Mouse (Mus musculus): ENCODE measurements at regions not wholly inside any gene's neighbourhood (a gene's known extent, or its start where the extent isn't known, plus 50 kb on each side); places are given as distances from the start of the nearest gene placed in this dataset.

DNA sequence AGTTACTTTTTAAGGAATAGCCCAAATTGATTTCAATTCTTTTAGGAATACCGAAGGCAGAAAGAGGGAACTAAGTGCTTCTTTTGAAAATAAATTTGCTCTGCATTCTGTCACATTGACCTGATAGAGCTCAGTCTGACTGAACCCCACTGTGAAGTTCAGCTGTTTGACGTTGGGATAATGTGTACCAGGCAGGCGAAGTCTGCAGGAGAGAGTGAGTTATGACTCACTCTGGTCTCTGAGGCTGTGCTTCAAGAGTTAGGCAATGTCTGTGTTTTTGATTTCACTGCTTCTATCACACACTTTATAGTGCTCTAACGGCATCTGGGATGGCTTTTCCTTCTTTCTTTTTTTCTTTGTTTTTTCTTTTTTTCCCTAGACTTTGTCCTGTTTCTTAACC lies 283.5 kb downstream of the Naf1 start:
- no peak for DNase-seq (ENCODE audit: low read depth, low spot score)

DNA sequence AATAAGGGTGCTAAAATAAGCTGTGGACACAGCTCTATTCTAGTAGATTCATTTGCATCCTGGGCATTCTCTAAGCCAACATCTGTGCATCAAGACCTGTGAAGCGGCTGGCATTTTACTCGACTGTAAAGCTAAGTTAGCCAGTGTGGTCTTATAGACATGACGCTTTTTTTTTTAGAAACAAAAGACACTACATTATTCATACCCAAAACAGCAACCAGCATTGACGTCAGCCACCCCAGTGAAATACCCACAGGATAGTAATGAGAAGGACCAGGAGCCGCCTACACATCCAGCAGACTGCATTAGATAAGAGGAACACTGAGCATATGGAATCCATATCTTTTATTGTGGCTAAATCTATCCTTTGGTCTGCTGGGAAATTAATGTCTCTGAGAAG lies 321.7 kb downstream of the Naf1 start:
- no peak for DNase-seq (ENCODE audit: low read depth, low spot score)

DNA sequence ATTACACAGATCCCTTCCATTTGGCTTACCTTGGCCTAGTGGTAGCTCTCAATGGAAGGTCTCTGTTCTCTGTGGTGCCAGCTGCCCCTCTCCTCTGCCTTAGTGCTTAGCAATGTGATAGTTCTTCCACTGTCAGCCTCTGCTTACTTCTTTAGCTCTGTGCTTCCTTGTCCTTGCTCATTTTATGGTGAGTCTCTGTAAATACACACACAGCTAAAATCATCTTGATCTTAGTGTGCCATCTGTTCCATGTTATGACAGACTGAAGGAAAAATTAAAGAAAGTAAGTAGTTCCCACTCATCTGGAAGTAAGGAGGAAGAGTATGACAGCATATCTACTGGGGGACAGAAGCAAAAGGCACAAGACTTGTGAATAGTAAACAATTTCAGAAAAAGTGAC lies 324.4 kb upstream of the Nat3 start:
- no peak for DNase-seq (ENCODE audit: low read depth, low spot score)

DNA sequence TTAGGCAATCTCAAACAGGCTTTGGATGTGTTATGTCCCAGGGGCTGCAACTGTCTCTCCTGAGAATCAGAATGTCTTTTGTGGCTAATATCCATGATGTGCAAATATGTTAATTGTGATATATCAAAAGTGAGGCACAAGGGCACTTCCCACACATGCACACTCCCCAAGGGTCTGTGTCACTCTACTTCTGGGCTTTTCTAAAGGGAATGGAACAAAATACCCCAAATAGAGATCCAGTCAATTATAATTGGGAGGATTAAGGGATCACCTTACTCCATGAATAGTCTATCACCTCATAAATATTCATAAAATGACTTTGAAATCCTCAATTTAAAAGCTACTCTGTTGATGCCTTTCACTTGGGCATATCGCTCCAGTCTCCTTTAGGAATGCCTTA lies 317.6 kb upstream of the Nat3 start:
- DNase-seq (ENCODE audit: low read depth, low spot score) = no peak

- DNase-seq (ENCODE audit: low read depth, low spot score) = no peak
Observed at GRCm38 (mm10) chr8:67231921-67232701, 291.5 kb upstream of the Nat3 start.

DNA sequence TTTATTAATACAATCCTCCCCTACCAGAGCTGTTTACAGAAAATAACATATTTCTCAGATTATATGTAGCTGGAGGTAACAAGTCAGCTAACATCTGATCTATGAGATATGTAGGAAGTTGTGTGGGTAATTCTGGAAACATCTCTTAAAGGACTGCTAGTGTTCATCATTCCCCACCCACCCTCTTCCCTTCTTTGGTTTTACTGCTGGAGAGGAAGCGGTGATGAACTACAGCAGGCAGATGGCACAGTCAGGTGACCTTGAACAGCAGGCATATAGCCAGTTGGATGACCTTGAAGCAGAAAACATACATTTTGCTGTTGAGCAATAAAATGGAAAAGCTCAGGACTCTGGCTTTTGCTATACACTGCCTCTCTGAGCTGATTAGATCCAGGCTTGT lies 284.7 kb upstream of the Nat3 start:
- no peak for DNase-seq (ENCODE audit: low read depth, low spot score)

- no peak for DNase-seq (ENCODE audit: low read depth, low spot score)
Observed at GRCm38 (mm10) chr8:67278759-67279158, 244.9 kb upstream of the Nat3 start.

DNA sequence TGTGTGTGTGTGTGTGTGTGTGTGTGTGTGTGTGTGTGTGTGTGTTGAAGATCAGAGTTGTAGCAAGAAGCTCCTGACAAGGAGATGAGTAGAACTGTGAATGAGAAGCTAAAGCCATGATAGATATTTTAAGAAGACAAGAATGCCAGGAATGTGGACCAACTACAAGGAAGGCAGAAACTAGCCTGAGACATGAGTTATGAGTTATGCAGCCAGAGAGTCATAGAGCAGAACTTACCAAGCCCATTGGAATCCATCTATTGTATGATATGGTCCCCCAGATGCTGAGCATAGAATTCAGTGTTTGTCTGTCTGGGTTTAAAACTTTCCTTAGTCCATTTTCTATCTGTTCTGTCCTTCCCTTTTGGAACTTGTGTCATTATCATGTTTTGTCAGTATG lies 244.2 kb upstream of the Nat3 start:
- no peak for DNase-seq (ENCODE audit: low read depth, low spot score)

DNA sequence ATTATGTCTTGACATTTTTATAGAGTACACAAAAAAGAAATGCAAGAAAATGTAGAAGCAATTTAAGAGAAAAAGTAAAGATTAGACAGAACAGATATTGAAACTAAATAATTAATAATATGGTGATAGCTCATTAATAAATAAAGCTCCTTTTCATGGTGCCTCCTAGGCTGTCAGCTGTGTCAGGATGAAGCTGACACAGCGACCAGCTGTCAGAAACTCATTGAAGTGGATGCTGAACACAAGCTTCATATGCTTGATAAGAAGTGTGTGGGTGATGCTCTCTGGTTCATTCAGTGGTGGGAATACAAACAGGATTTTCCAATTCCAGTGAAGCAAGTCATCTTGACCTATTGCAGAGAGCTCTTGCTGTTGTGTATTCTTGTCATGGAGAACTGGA lies 213.2 kb upstream of the Nat3 start:
- DNase-seq (ENCODE audit: low read depth, low spot score) = no peak

GRCm38 (mm10) chr8:67317371-67317770 lies 206.3 kb upstream of the Nat3 start:
- no peak for DNase-seq (ENCODE audit: low read depth, low spot score)

GRCm38 (mm10) chr8:67318675-67319074 lies 205.0 kb upstream of the Nat3 start:
- DNase-seq (ENCODE audit: low read depth, low spot score) = no peak

GRCm38 (mm10) chr8:67320535-67320934 lies 203.1 kb upstream of the Nat3 start:
- no peak for DNase-seq (ENCODE audit: low read depth, low spot score)

- DNase-seq (ENCODE audit: low read depth, low spot score) = no peak
Observed at GRCm38 (mm10) chr8:67328439-67328838, 195.2 kb upstream of the Nat3 start.

- no peak for DNase-seq (ENCODE audit: low read depth, low spot score)
Observed at GRCm38 (mm10) chr8:67377061-67377460, 146.6 kb upstream of the Nat3 start.

DNA sequence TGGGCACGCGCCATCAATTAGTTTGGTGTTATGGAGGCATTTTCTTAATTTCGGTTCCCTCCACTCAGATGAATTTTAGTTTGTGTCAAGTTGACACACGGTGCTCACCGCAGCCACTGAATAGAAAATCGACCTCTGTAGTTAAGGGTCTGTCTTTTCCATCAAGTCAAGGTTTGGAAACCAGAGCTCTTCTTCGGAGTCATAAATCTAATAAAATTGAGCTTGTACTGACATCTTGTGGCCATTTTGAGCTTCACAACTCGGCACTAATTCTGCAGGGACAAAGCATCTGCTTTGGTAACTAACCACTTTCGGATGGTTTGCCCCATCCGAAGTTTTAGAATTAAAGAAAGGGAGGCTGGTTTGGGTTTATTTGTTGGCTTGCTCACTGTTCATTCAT lies 117.7 kb upstream of the Nat3 start:
- peak; percentile 60 for DNase-seq (ENCODE audit: low read depth, low spot score)

DNA sequence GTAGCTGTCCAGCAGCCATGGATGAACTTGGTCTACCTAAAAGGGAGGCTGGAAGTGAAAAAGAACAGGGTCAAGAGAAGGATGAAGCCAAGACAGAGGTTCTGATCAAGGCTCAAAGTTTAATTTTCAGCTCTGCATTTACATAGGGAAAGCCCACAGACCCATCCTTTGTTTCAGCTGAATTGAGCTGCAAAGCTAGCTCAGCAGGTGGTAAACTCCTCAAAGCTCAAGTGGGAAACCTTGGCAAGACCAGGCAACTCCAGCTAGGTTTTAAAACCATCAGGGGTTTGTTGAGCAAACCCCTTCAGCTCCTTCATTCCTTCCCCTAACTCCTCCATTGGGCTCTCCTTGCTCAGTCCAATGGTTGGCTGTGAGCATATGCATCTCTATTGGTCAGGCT lies 108.8 kb upstream of the Nat3 start:
- peak; percentile 42 for DNase-seq (ENCODE audit: low read depth, low spot score)

DNA sequence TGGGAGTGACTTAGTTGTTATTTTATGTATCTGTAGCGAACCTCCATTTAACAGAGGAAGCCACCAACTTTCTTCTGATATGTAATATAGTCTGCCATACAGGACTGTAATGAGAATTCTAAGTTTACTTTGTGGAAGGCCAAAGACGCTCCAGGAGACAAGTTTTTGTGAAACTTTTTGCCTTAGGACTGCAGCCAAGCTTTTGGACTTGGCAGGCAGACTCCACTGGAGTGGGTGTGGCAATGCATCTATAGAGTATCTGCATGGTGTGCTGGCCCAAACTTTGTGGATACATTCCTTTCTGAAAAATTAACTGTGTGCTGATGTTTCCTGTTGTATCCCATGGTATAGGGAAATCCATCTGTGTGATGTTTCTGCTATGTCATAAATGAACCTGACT lies 101.1 kb upstream of the Nat3 start:
- no peak for DNase-seq (ENCODE audit: low read depth, low spot score)
